Mouse (Mus musculus): Measurements from ENCODE around the gene Ifitm1.
"Not testable (repeated sequence)": the region's sequence is repeated elsewhere in the genome, so short reads cannot be mapped to it uniquely, and the experiment has no call there.

Gene Ifitm1

GRCm38 (mm10) chr7:140951051-140951450 lies 16.0 kb upstream of the Ifitm1 start:
- no peak for DNase-seq

GRCm38 (mm10) chr7:140951765-140952164 lies 15.3 kb upstream of the Ifitm1 start:
- no peak for DNase-seq

- no peak for DNase-seq
These were observed 14.6 kb upstream of the Ifitm1 start for GRCm38 (mm10) chr7:140952441-140952840.

GRCm38 (mm10) chr7:140953133-140953532 lies 13.9 kb upstream of the Ifitm1 start:
- no peak for DNase-seq

GRCm38 (mm10) chr7:140953800-140954732 lies 13.0 kb upstream of the Ifitm1 start:
- no peak for DNase-seq

GRCm38 (mm10) chr7:140954733-140955071 lies 12.3 kb upstream of the Ifitm1 start:
- DNase-seq: no peak

- DNase-seq: no peak
These were observed 11.7 kb upstream of the Ifitm1 start for GRCm38 (mm10) chr7:140955342-140955741.

GRCm38 (mm10) chr7:140955758-140956555 lies 11.1 kb upstream of the Ifitm1 start, which contains the start of the genes Gm45717 and Ifitm2:
Gene Gm45717, minus strand, starts transcription at chr7:140955937.
Gene Ifitm2, minus strand, starts transcription at chr7:140955987.
- DNase-seq: no peak

GRCm38 (mm10) chr7:140956556-140956869 lies 10.5 kb upstream of the Ifitm1 start:
- no peak for DNase-seq

GRCm38 (mm10) chr7:140959181-140959901 lies 7.7 kb upstream of the Ifitm1 start:
- DNase-seq: peak; percentile 11

GRCm38 (mm10) chr7:140960026-140960425 lies 7.0 kb upstream of the Ifitm1 start:
- DNase-seq: no peak

- no peak for DNase-seq
These were observed 5.6 kb upstream of the Ifitm1 start for GRCm38 (mm10) chr7:140961416-140961815.

- no peak for DNase-seq
These were observed 4.3 kb upstream of the Ifitm1 start for GRCm38 (mm10) chr7:140962733-140963132.

- DNase-seq: no peak
These were observed 1.0 kb downstream of the Ifitm1 start for GRCm38 (mm10) chr7:140967862-140968591.

- DNase-seq: not testable (repeated sequence)
These were observed 1.7 kb downstream of the Ifitm1 start for GRCm38 (mm10) chr7:140968710-140969109.

- DNase-seq: no peak
These were observed 3.9 kb downstream of the Ifitm1 start for GRCm38 (mm10) chr7:140970931-140971330.

GRCm38 (mm10) chr7:140971479-140972171 lies 4.6 kb downstream of the Ifitm1 start:
- DNase-seq: no peak

GRCm38 (mm10) chr7:140973396-140974165 lies 6.6 kb downstream of the Ifitm1 start:
- no peak for DNase-seq

- no peak for DNase-seq
These were observed 7.9 kb downstream of the Ifitm1 start for GRCm38 (mm10) chr7:140974940-140975339.

- DNase-seq: no peak
These were observed 8.4 kb downstream of the Ifitm1 start for GRCm38 (mm10) chr7:140975465-140975864.

GRCm38 (mm10) chr7:140976720-140977119 lies 9.7 kb downstream of the Ifitm1 start:
- DNase-seq: not testable (repeated sequence)
